Mouse (Mus musculus): ENCODE results near the gene Chrdl2.

DNA sequence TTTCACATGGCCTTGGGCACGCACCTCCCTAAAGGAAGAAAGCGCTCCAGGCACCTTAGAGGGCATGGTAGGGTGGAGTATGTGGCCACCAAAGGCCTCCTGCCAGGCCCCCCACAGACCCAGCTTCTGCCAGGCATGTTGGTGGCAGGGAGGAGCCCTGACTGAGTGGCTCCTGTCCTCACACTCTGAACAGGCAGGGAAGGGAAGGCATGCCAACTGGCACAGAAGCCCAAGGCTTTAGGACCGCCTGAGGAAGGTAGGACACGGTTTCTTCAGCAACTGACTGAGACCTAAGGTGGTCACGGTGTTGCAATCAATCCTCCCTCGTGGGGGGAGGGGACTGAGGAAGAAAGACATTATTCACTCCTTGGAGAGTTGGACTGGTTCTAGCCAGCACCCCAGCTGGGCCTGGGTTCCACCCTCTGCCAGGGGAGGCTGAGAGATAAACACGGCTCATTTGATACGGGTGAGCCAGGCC, 8.2 kb downstream of the Chrdl2 start:
- no peak for TF ChIP-seq CTCF (IDR thresholded peaks at IDR 0.05; ENCODE audit: low read depth, low read length)
- TF ChIP-seq POLR2A (IDR thresholded peaks at IDR 0.05; ENCODE audit: borderline replicate concordance, low read depth, low read length), result no peak

Data from bone marrow macrophage, adult 2 months (primary cell).